Mouse (Mus musculus) kidney, adult 2 months (tissue): Measurements from ENCODE around the gene Fxyd2. TPM values are rescaled to one million over a fixed set of nuclear protein-coding genes. Genes with fewer than 3 reads are reported as not detected.

ENCODE experiments used
- DNase-seq: peaks from one replicate; pipeline ENCODE4 v3.0.0; 2021
- H3K27ac ChIP-seq: fragments of 200-500 bp; 2 replicates; pipeline ENCODE4 v1.5.1; 2012; ENCODE audit warnings: low read depth, low read length, control low read depth, inconsistent platforms; ENCODE audit not compliant: insufficient read depth
- H3K27me3 ChIP-seq: fragments of 200-500 bp; replicated peaks from 2 replicates; pipeline ENCODE4 v1.6.1; 2012; ENCODE audit warnings: mild to moderate bottlenecking, moderate library complexity, low read length, inconsistent platforms; ENCODE audit not compliant: control insufficient read depth, insufficient read depth
- H3K36me3 ChIP-seq: fragments of 200-500 bp; 2 replicates; pipeline ENCODE4 v1.6.1; 2012; ENCODE audit warnings: mild to moderate bottlenecking, moderate library complexity, low read length, inconsistent platforms; ENCODE audit not compliant: control insufficient read depth, insufficient read depth
- H3K4me1 ChIP-seq: fragments of 200-500 bp; 2 replicates; pipeline ENCODE4 v1.6.1; 2011; ENCODE audit warnings: low read length; ENCODE audit not compliant: control insufficient read depth, insufficient read depth
- H3K4me3 ChIP-seq: fragments of 200-500 bp; 2 replicates; pipeline ENCODE4 v1.5.1; 2011; ENCODE audit warnings: mild to moderate bottlenecking, low read depth, low read length, control low read depth; ENCODE audit not compliant: insufficient read depth
- CTCF ChIP-seq: fragments of 200-500 bp; conservative IDR thresholded peaks from 2 replicates; pipeline ENCODE4 v1.5.1; 2011; ENCODE audit warnings: low read depth, mild to moderate bottlenecking, control low read depth, low read length, moderate library complexity, mixed read lengths; ENCODE audit not compliant: insufficient read depth, insufficient read length
- POLR2A ChIP-seq: fragments of 200-500 bp; IDR thresholded peaks from one replicate; pipeline ENCODE4 v1.6.1; 2011; ENCODE audit warnings: low read depth, low read length, control low read depth
- WGBS: fragments of 180-500 bp; shearing (Covaris S2); methylation state at CpG from one replicate; pipeline ENCODE4 v1.1.7; 2018; 5-methylcytosine and 5-hydroxymethylcytosine counted together
- polyA plus RNA-seq: library from polyadenylated mRNA; depleted of rRNA; stranded (reverse); fragments of >200 nt; gene quantifications from 2 replicates; pipeline ENCODE4 v1.2.3, GENCODE M21; 2012; rRNA removed

Fxyd2 gene
- polyA plus RNA-seq, 1 experiment = 8,923 TPM

DNA sequence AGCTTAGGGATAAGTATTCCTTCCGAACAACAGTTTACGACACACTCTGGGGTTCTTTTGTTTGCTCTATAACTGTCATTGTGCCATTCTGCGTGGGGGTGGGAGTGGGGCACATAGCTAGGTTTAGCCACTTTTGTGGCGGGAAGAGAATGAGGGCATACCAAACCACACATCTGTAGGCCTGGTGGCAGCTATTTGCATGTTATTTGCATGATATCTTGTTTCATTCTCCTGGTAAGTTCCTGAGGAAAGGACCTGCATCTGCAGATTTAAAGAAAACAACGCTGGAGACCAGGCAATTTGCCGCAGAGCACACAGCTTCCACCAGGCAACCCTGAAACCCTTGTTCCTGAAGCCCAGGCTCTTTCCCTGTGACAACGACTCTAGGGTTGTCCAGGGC is 57.7 kb downstream of the Fxyd2 start:
- H3K36me3 ChIP-seq = no peaks in the 10 kb centered on the region
- no peak for TF ChIP-seq CTCF
- no peak for TF ChIP-seq POLR2A
- DNase-seq = no peak
- no peaks in the 10 kb centered on the region for H3K27me3 ChIP-seq
- no peaks in the 10 kb centered on the region for H3K4me1 ChIP-seq
- H3K27ac ChIP-seq = no peak overlapping the region
- WGBS = 23% methylated on average over 7 of the region's 7 CpGs
- H3K4me3 ChIP-seq = no peak overlapping the region

DNA sequence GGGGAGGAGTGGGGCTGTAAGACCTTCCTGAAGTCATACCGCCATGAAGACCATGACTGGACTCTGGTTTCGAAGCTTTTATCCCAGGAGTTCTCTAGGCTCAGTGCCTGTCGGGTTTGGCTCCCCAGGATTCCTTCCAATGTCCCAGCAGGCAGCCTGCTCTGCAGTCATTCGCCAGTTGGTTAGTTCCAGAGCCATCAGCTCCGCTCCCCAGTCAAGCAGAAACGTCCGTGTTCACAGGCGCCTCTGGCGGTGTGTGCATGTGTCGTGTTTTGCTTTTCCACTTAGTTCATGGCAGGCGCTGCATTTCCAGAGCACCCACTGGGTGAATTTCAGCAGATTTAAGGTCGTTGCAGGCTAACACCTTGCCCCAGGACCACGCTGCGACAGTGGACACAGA is 58.9 kb downstream of the Fxyd2 start:
- TF ChIP-seq POLR2A (no peak), CTCF (no peak)
- 58% methylated on average over 14 of the region's 14 CpGs for WGBS
- H3K27ac ChIP-seq = no peak overlapping the region
- no peak for DNase-seq
- H3K4me3 ChIP-seq = no peak overlapping the region
- H3K36me3 ChIP-seq = no peaks in the 10 kb centered on the region
- H3K27me3 ChIP-seq = no peaks in the 10 kb centered on the region
- H3K4me1 ChIP-seq = no peaks in the 10 kb centered on the region

Other genes starting within 250 kb of the Fxyd2 start
- 2.7 and 2.9 TPM in 2 replicates for gene BC049352, start 217.7 kb upstream of the Fxyd2 start, polyA plus RNA-seq
- gene Tmprss4, start 195.6 kb upstream of the Fxyd2 start, polyA plus RNA-seq = 1.2 and 1.5 TPM in 2 replicates
- 3.3 and 5.3 TPM in 2 replicates for gene Il10ra, start 130.5 kb upstream of the Fxyd2 start, polyA plus RNA-seq
- 0.56 and 0.64 TPM in 2 replicates for gene Tmprss13, start 80.6 kb upstream of the Fxyd2 start, polyA plus RNA-seq
- gene Fxyd6, start 29.5 kb upstream of the Fxyd2 start, polyA plus RNA-seq = 16.3 and 20.3 TPM in 2 replicates
- gene Dscaml1, start 27.0 kb downstream of the Fxyd2 start, polyA plus RNA-seq = 0.43 and 0.80 TPM in 2 replicates